Mouse (Mus musculus) liver, embryonic 15.5 days (tissue): ENCODE results near the gene Ifnk. TPM values are rescaled to one million over a fixed set of nuclear protein-coding genes. Genes with fewer than 3 reads are reported as not detected.

Experiments used
- ATAC-seq: fragments of 200-750 bp; cut with Nextera tagmentation; 2 replicates; pipeline ENCODE4 v1.8.0; 2017; ENCODE audit warnings: moderate number of reproducible peaks, mild to moderate bottlenecking, moderate library complexity; ENCODE audit not compliant: insufficient read depth
- H3K27ac ChIP-seq: fragments of 300-500 bp; sonication (generic); replicated peaks from 2 replicates; pipeline ENCODE4 v1.5.1; 2015; ENCODE audit warnings: mild to moderate bottlenecking, inconsistent platforms
- H3K27me3 ChIP-seq: fragments of 300-500 bp; sonication (generic); 2 replicates; pipeline ENCODE4 v1.6.1; 2015; ENCODE audit warnings: mild to moderate bottlenecking, inconsistent platforms
- H3K36me3 ChIP-seq: fragments of 300-500 bp; sonication (generic); replicated peaks from 2 replicates; pipeline ENCODE4 v1.6.1; 2015; ENCODE audit warnings: moderate library complexity, mild to moderate bottlenecking, inconsistent platforms
- H3K4me1 ChIP-seq: fragments of 300-500 bp; sonication (generic); replicated peaks from 2 replicates; pipeline ENCODE4 v1.6.1; 2015; ENCODE audit warnings: inconsistent platforms
- H3K4me2 ChIP-seq: fragments of 300-500 bp; sonication (generic); 2 replicates; pipeline ENCODE4 v1.6.1; 2015; ENCODE audit warnings: moderate library complexity, mild to moderate bottlenecking, inconsistent platforms
- H3K4me3 ChIP-seq: fragments of 300-500 bp; sonication (generic); replicated peaks from 2 replicates; pipeline ENCODE4 v1.5.1; 2015; ENCODE audit warnings: mild to moderate bottlenecking, inconsistent platforms
- H3K9ac ChIP-seq: fragments of 300-500 bp; sonication (generic); 2 replicates; pipeline ENCODE4 v1.6.1; 2015; ENCODE audit warnings: moderate library complexity, mild to moderate bottlenecking, inconsistent platforms
- H3K9me3 ChIP-seq: fragments of 300-500 bp; sonication (generic); replicated peaks from 2 replicates; pipeline ENCODE4 v1.6.1; 2016; ENCODE audit warnings: inconsistent platforms
- WGBS: fragments of 180-500 bp; shearing (Covaris S2); methylation state at CpG from one replicate; pipeline ENCODE4 v1.1.7; 2015; ENCODE audit warnings: mixed read lengths; ENCODE audit not compliant: insufficient replicate concordance; 5-methylcytosine and 5-hydroxymethylcytosine counted together
- polyA plus RNA-seq: library from polyadenylated mRNA; unstranded; fragments of >200 nt; fragmentation: Nextera tagmentation; extraction: Ambion mirVana; gene quantifications from 2 replicates; pipeline ENCODE4 v1.2.1, GENCODE M21; 2015

The Ifnk gene
- polyA plus RNA-seq, 1 experiment from 2014 or later = 0.10 TPM

DNA sequence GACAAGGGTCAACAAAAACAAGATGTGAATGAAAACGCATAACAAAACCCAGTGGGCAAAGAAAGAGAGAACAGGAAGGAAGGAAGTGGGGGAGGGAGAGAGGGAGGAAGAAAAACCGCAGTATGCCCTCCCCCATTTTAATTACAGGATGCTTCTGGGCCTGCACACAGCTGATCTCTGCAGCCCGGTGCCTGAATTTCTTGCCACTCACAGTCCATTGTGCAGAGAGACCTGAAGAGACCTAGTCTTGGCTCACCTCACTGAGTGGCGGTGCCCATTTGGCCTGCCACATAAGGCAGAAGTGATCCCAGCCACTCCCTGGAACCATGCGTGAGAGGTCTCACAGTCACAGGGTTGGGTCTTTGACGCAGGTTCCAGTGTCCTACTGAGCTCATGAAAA is 13.8 kb upstream of the Ifnk start:
- no peak for ATAC-seq
- WGBS = 29% methylated on average over 6 of the region's 6 CpGs
- H3K4me1 ChIP-seq = peaks cover 18% of the 10 kb centered on the region
- H3K4me2 ChIP-seq = no peak overlapping the region
- no peak overlapping the region for H3K27ac ChIP-seq
- no peak overlapping the region for H3K9ac ChIP-seq
- no peaks in the 10 kb centered on the region for H3K9me3 ChIP-seq
- no peak overlapping the region for H3K4me3 ChIP-seq
- no peaks in the 10 kb centered on the region for H3K27me3 ChIP-seq
- no peaks in the 10 kb centered on the region for H3K36me3 ChIP-seq

DNA sequence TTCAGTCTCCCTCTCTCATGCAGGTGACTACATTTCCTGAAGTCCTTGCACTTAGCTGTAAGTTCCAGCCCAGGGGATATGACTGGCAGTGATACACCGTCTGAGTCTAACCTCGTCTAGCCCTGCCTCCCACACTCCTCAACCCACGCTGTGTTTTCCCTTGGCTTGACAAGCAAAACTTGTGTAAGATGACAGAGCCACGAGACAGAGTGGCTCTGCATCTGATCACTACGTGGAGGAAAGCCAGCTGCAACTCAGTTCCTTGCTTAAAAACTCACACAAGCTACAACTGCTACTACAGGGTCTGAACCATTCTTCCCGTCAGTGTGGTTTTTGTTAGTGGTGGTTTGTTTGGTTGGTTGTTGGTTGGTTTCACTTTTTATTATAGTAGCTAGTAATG is 11.5 kb upstream of the Ifnk start:
- no peaks in the 10 kb centered on the region for H3K9me3 ChIP-seq
- peaks cover 18% of the 10 kb centered on the region for H3K4me1 ChIP-seq
- no peaks in the 10 kb centered on the region for H3K36me3 ChIP-seq

GRCm38 (mm10) chr4:35143472-35144102 is 8.3 kb upstream of the Ifnk start:
- Histone ChIP-seq H3K27me3 (no peaks in the 10 kb centered on the region), H3K9me3 (no peaks in the 10 kb centered on the region), H3K4me3 (no peak overlapping the region), H3K9ac (no peak overlapping the region), H3K4me1 (no peaks in the 10 kb centered on the region), H3K36me3 (no peaks in the 10 kb centered on the region), H3K4me2 (no peak overlapping the region), H3K27ac (no peak overlapping the region)
- WGBS = 68% methylated on average over 12 of the region's 12 CpGs
- ATAC-seq = no peak

More for the DNA sequence above, 11.5 kb upstream of the Ifnk start:
- no peak overlapping the region for H3K4me3 ChIP-seq
- no peak overlapping the region for H3K4me2 ChIP-seq
- H3K9ac ChIP-seq = no peak overlapping the region
- WGBS = 35% methylated on average over 6 of the region's 6 CpGs
- no peak for ATAC-seq
- no peaks in the 10 kb centered on the region for H3K27me3 ChIP-seq
- H3K27ac ChIP-seq = no peak overlapping the region

DNA sequence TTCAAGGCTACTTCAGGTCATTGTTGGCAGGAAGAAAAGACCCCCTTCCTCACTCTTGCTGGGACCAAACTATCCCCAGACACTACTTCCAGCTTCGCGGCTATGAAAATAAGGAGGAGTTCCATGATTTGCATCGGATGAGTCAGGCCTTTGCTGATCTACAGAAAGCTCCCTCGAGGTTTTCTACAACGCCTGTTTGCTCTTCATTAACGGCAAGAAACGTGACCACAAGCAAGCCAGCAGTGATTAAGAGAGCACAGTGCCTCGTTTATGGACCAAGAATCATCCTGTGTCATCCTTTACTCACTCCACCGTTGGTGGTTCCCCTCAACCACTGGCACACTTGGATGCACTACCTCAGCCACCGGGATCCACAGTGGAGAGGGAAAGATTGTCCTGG is 6.1 kb upstream of the Ifnk start:
- Histone ChIP-seq H3K4me3 (no peak overlapping the region), H3K27ac (no peak overlapping the region), H3K27me3 (no peaks in the 10 kb centered on the region), H3K4me1 (no peaks in the 10 kb centered on the region), H3K9ac (no peak overlapping the region), H3K36me3 (no peaks in the 10 kb centered on the region), H3K4me2 (no peak overlapping the region), H3K9me3 (no peaks in the 10 kb centered on the region)
- 64% methylated on average over 10 of the region's 10 CpGs for WGBS
- ATAC-seq = no peak

DNA sequence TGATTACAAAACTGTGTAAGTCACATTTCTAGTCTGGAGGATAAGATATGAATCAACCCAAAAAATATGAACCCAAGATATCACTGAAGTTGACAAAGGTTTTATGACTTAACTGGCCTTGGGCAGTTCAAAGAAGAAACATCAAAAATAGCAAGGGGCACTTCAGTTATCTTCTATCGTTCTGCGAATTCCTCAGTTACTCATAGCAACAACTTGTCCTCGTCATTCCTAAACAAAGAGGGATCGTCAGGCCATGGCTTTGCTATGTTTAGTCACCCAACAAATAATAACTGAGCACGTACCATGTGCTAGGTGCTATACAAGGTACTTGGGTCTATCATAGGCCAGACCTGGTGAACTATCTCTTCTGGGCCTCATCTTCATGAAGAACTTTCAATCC is 5.3 kb upstream of the Ifnk start:
- ATAC-seq = no peak
- Histone ChIP-seq H3K27me3 (no peaks in the 10 kb centered on the region), H3K4me1 (no peaks in the 10 kb centered on the region), H3K9me3 (no peaks in the 10 kb centered on the region), H3K4me2 (no peak overlapping the region), H3K9ac (no peak overlapping the region), H3K27ac (no peak overlapping the region), H3K4me3 (no peak overlapping the region), H3K36me3 (no peaks in the 10 kb centered on the region)
- WGBS = 70% methylated on average over 5 of the region's 5 CpGs

DNA sequence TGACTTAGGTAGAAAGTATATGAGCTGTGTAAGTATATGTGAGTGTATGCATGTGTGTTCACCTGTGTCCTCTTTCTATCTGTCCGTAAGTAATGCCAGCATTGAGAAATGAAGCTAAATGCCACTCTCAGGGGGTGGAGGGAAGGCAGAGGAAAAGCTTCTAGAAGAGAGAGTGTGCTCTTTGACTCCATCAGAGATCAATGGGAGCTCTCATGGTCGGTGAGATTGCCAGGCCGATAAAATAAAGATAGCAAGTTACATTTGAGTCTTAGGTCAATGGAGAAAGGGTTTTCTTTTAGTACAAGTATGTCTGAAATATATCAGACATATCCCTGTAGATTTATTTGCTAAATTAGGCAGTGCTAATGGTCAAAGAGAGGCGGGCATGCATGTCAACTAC is 3.5 kb upstream of the Ifnk start:
- no peak for ATAC-seq
- Histone ChIP-seq H3K9me3 (no peaks in the 10 kb centered on the region), H3K36me3 (no peaks in the 10 kb centered on the region), H3K4me3 (no peak overlapping the region), H3K4me1 (no peaks in the 10 kb centered on the region), H3K9ac (no peak overlapping the region), H3K27me3 (no peaks in the 10 kb centered on the region), H3K4me2 (no peak overlapping the region), H3K27ac (no peak overlapping the region)
- WGBS = 62% methylated on average over 4 of the region's 4 CpGs

- peaks cover 9% of the 10 kb centered on the region; the same call in 1 of the 2 replicates for H3K27me3 ChIP-seq
- no peak overlapping the region for H3K4me3 ChIP-seq
- no peak overlapping the region for H3K9ac ChIP-seq
- no peak for ATAC-seq
- 58% methylated on average over 3 of the region's 3 CpGs for WGBS
- H3K4me1 ChIP-seq = no peaks in the 10 kb centered on the region; the same call in 1 of the 2 replicates
- no peaks in the 10 kb centered on the region for H3K36me3 ChIP-seq
- H3K9me3 ChIP-seq = no peaks in the 10 kb centered on the region
- H3K4me2 ChIP-seq = no peak overlapping the region
- no peak overlapping the region for H3K27ac ChIP-seq
Observed at GRCm38 (mm10) chr4:35150706-35151105, 1.1 kb upstream of the Ifnk start.

DNA sequence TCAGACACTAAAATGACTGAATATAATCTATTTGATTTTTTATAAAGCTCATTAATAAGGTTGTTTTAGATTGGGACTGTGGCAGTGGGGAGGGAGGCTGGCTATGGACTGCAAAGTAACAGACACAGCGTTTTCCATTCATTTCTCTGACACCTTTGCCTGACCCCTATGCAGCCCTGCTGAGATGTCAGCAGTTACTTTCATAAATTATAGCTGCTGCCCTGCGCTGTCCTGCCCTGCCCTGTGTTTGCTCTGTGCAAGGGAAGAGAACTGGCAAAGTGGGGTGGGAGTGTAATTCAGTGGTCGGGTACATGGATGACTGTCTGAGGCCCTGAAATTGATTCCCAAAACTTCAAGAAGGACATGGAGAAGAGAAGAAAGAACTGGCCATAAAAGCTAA is 2.2 kb downstream of the Ifnk start:
- no peak overlapping the region for H3K27ac ChIP-seq
- 45% methylated on average over 3 of the region's 3 CpGs for WGBS
- H3K4me2 ChIP-seq = no peak overlapping the region
- ATAC-seq = no peak
- no peak overlapping the region for H3K9ac ChIP-seq
- peaks cover 31% of the 10 kb centered on the region for H3K27me3 ChIP-seq
- peaks cover 10% of the 10 kb centered on the region; the same call in 1 of the 2 replicates for H3K4me1 ChIP-seq
- no peak overlapping the region for H3K4me3 ChIP-seq
- H3K9me3 ChIP-seq = no peaks in the 10 kb centered on the region
- H3K36me3 ChIP-seq = no peaks in the 10 kb centered on the region

DNA sequence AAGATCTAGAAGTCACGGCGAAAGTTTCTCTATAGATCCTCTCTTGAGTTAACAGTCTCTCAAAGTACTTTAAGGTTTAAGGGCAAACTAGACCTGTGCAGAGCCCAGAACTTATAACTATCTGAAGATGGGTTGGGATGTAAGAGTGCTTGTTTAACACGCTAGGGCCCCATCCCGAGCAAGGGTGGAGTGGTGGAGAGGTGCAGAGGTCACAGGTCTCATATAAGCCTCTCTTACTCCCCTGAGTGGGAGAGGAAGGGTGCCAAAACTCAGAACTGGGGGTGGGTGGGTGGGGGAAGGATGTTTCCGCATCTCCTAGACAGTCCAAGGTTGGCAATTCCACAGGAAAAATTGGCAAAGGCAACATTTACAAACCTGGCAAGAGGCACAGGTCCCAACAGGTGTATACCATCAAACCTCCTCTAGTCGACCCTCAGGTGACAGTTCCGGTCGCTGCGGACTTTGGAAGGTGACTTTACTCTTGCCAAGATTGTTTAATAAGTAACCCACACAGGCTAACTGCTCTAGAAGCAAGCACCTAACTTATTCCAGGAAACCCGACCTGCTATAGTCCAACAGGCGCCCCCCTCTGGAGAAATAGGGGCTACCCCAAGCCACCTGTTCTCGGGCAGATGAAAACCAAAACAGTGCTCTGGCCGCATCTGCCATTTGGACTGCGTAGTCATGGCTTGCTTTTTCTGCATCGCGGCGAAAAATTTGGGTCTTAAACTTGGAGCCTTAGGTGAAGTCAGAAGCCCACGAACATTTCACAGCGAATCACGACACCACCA is 3.5 kb downstream of the Ifnk start:
- Histone ChIP-seq H3K27ac (peak overlapping the region; percentile 76), H3K4me1 (peaks cover 10% of the 10 kb centered on the region; the same call in 1 of the 2 replicates), H3K36me3 (no peaks in the 10 kb centered on the region), H3K4me3 (peak overlapping the region; percentile 64), H3K27me3 (peaks cover 31% of the 10 kb centered on the region), H3K9me3 (no peaks in the 10 kb centered on the region), H3K9ac (peak overlapping the region; percentile 57; the same call in 1 of the 2 replicates), H3K4me2 (peak overlapping the region; percentile 84)
- 23% methylated on average over 20 of the region's 20 CpGs for WGBS
- ATAC-seq = peak; percentile 69

DNA sequence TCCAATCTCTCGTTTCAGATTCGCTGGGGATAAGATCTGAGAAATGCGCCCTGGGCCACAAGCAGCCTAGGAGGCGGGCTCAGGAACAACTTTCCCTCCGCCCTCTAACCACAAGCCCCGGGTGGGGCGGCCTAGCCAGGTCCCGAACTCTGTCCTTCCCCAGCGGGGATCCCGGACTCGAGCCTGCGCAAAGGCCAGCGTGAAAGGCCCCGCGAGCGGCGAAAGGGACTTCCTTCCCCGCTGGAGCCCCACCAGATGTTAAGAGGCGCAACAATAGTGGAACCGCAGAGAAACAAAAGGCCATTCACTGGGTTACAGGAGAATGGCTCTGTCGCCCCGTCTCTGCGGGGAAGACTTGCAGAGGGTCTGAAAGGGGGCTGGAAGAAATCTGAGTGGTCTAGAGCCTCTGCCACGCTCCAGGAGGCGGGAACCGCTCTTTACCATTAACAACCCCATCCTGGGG is 4.3 kb downstream of the Ifnk start:
- peak overlapping the region; percentile 84 for H3K4me2 ChIP-seq
- WGBS = under 1% methylated on average over 26 of the region's 26 CpGs
- H3K4me1 ChIP-seq = peaks cover 10% of the 10 kb centered on the region; the same call in 1 of the 2 replicates
- peak; percentile 61 for ATAC-seq
- H3K27ac ChIP-seq = peak overlapping the region; percentile 76
- H3K36me3 ChIP-seq = no peaks in the 10 kb centered on the region
- H3K4me3 ChIP-seq = peak overlapping the region; percentile 64
- H3K9ac ChIP-seq = peak overlapping the region; percentile 57
- no peaks in the 10 kb centered on the region for H3K9me3 ChIP-seq
- H3K27me3 ChIP-seq = peaks cover 31% of the 10 kb centered on the region

DNA sequence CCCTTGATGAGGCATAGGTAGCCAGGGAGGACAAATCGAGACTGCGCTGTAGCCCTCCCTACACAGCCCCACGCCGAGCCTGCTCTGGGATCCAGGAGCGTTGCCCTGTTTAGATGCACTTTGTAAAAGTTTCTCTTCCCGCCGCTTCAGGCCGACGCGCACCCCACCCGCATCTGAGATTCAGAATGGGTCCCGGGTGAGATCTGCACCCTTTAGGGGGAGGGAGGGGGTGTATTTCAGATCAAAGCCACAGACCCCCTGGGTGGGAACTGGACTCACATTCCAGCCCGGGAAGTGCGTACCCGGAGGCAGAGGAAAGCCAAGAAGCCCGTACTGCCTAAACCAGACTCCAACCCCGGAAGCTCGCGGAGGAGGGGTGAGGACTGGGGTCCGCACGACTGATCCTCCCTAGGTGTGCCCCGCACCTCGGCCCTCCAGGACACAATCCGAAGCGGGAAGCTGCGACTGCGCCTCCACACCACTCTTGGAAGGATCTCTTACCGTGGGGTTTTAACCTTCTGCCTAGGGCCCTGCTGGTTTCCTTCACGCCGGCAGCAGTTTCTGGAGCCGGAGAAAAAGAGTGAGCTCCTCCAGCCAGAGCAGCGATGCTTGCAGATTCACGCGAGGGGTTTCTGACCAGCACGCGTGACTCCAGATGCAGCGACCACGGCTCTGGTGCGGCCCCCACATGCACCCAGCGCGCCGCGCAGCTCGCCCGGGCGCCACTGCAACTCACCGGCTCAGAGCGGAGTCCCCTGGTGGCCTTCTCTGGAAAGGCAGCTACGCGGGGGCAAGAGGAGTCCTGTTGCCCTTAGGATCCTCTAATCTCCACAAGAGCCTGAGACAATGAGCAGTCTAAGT is 5.1 kb downstream of the Ifnk start, which contains the start of gene Mob3b:
Mob3b (minus strand) TSS at position 734 of the 861 bp plus-strand sequence.
- H3K36me3 ChIP-seq = no peaks in the 10 kb centered on the region
- peak within 1 kb of the TSS; percentile 76 for H3K27ac ChIP-seq
- ATAC-seq = peak; percentile 65
- peaks cover 10% of the 10 kb centered on the region; the same call in 1 of the 2 replicates for H3K4me1 ChIP-seq
- WGBS = under 1% methylated on average over 50 of the region's 50 CpGs
- peak within 1 kb of the TSS; percentile 57 for H3K9ac ChIP-seq
- H3K9me3 ChIP-seq = no peaks in the 10 kb centered on the region
- H3K4me2 ChIP-seq = peak within 1 kb of the TSS; percentile 84
- H3K4me3 ChIP-seq = peak within 1 kb of the TSS; percentile 64
- H3K27me3 ChIP-seq = peaks cover 31% of the 10 kb centered on the region
